Mouse (Mus musculus) adrenal gland, postnatal 14 days (tissue): Measurements from ENCODE around the gene Peg3. TPM values are rescaled to one million over a fixed set of nuclear protein-coding genes. Genes with fewer than 3 reads are reported as not detected.
A peak's percentile ranks its signal among the peaks of the same experiment; 100 is the strongest.
"Not testable (repeated sequence)": the region's sequence is repeated elsewhere in the genome, so short reads cannot be mapped to it uniquely, and the experiment has no call there.

Source experiments
- DNase-seq: peaks from one replicate; pipeline ENCODE4 v3.0.0; 2021; ENCODE audit warnings: mixed read lengths
- long read RNA-seq, 2 experiments: library from polyadenylated mRNA; stranded (forward); transcript quantifications; one replicate each; pipeline ENCODE4 v2.0.0; 2021
- total RNA-seq: library from RNA; stranded (reverse); gene quantifications from 2 replicates; pipeline ENCODE4 v1.2.3, GENCODE M21; 2021

Peg3 gene
- total RNA-seq: 62.7 and 74.1 TPM in 2 replicates
- long read RNA-seq, experiment 1, partial matches to known transcripts: 0 of 6 reads
- long read RNA-seq, experiment 1, other reads (novel, unspliced or antisense): 6 of 6 reads
- long read RNA-seq, experiment 2, partial matches to known transcripts: 0 of 12 reads
- long read RNA-seq, experiment 2, other reads (novel, unspliced or antisense): 12 of 12 reads

- DNase-seq: peak; percentile 85
Observed at GRCm38 (mm10) chr7:6730241-6730640, at the start of gene Peg3, which contains the start of gene Usp29. TSS of gene Peg3 (minus strand) at chr7:6730431. TSS of gene Usp29 (plus strand) at chr7:6730578.

GRCm38 (mm10) chr7:6779172-6779571 is 48.9 kb upstream of the Peg3 start:
- DNase-seq: no peak

- DNase-seq: no peak
Observed at GRCm38 (mm10) chr7:6777689-6778088, 47.5 kb upstream of the Peg3 start.

- DNase-seq: no peak
Observed at GRCm38 (mm10) chr7:6777107-6777506, 46.9 kb upstream of the Peg3 start.

- DNase-seq: no peak
Observed at GRCm38 (mm10) chr7:6776314-6777059, 46.3 kb upstream of the Peg3 start.

GRCm38 (mm10) chr7:6773865-6774413 is 43.7 kb upstream of the Peg3 start:
- DNase-seq: not testable (repeated sequence)

GRCm38 (mm10) chr7:6770286-6770685 is 40.1 kb upstream of the Peg3 start:
- peak; percentile 61 for DNase-seq

- peak; percentile 31 for DNase-seq
Observed at GRCm38 (mm10) chr7:6765240-6765639, 35.0 kb upstream of the Peg3 start.

GRCm38 (mm10) chr7:6760170-6760569 is 29.9 kb upstream of the Peg3 start:
- DNase-seq: no peak

- DNase-seq: no peak
Observed at GRCm38 (mm10) chr7:6759698-6760097, 29.5 kb upstream of the Peg3 start.

- DNase-seq: no peak
Observed at GRCm38 (mm10) chr7:6756777-6757291, 26.6 kb upstream of the Peg3 start.

GRCm38 (mm10) chr7:6753440-6753839 is 23.2 kb upstream of the Peg3 start:
- no peak for DNase-seq

GRCm38 (mm10) chr7:6749196-6749595 is 19.0 kb upstream of the Peg3 start:
- peak; percentile 41 for DNase-seq

- DNase-seq: no peak
Observed at GRCm38 (mm10) chr7:6744281-6744904, 14.2 kb upstream of the Peg3 start.

- no peak for DNase-seq
Observed at GRCm38 (mm10) chr7:6736060-6736459, 5.8 kb upstream of the Peg3 start.

- DNase-seq: no peak
Observed at GRCm38 (mm10) chr7:6731930-6732329, 1.7 kb upstream of the Peg3 start.

- DNase-seq: no peak
Observed at GRCm38 (mm10) chr7:6731373-6731772, 1.1 kb upstream of the Peg3 start.

GRCm38 (mm10) chr7:6730801-6731200 is 570 bp upstream of the Peg3 start:
- DNase-seq: no peak

- DNase-seq: peak; percentile 97
Observed at GRCm38 (mm10) chr7:6729061-6729817, 992 bp downstream of the Peg3 start.

GRCm38 (mm10) chr7:6728263-6728931 is 1.8 kb downstream of the Peg3 start:
- DNase-seq: peak; percentile 93

- DNase-seq: peak; percentile 89
Observed at GRCm38 (mm10) chr7:6727351-6728121, 2.7 kb downstream of the Peg3 start.
